Mouse (Mus musculus) T-helper 17 cell (primary cell): ENCODE measurements around the gene Slc22a14.
"Not testable (repeated sequence)": the region's sequence is repeated elsewhere in the genome, so short reads cannot be mapped to it uniquely, and the experiment has no call there.

Source experiments
- in situ Hi-C, 2 experiments: fragments of 300-600 bp; cut with MboI, MseI; formaldehyde crosslinking; loops; 1 replicate in 1 of 2; 2 replicates in 1 of 2; pipeline ENCODE4 v1.15.1; 2025; ENCODE audit warnings: high pct_unique_total_duplicates in 2 of 2

Gene Slc22a14

GRCm38 (mm10) chr9:119215341-119215740 lies 150.0 kb downstream of the Slc22a14 start:
- in situ Hi-C loops, result not testable (repeated sequence)

DNA sequence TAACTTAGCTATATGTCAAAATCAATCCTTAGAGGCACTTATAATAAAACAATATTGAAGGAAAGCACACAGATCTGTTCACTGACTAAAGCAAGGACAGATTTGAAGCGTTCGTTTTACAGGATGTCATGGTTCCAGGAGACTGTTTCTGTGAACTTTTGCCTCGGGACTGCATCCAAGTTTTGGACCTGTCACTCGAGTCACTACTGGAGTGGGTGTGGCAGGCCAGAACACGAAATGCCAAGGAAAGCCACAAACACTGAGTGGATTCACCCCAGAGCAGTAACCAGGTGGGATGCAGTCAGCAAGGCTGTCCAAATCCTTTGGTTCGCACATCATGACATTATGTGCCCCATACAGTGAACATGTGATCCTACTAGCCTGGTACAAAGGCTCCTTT lies 150.8 kb downstream of the Slc22a14 start:
- in situ Hi-C loops, result no loop called here

DNA sequence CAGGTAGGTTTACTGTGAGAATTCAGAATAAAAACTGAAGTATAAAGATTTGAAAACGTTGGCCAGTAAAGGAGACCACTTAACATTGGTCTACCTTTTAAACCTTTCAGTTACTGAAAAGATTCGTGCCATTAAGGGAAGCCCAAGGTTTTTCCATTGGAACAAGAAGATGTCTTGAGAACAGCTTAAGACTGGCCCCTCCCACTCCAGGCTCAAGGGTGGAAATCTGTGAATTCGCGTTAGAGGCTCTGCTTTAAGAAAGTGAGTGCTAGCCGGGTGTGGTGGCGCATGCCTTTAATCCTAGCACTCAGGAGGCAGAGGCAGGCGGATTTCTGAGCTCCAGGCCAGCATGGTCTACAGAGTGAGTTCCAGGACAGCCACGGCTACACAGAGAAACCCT lies 152.4 kb downstream of the Slc22a14 start:
- in situ Hi-C loops, result no loop called here

GRCm38 (mm10) chr9:119208998-119209397 lies 156.4 kb downstream of the Slc22a14 start, which contains the start of gene Slc22a13:
TSS of gene Slc22a13 (minus strand) at chr9:119209098.
- in situ Hi-C loops, result no loop called here

- in situ Hi-C loops, result no loop called here
Observed at GRCm38 (mm10) chr9:119207113-119207512, 158.2 kb downstream of the Slc22a14 start.

DNA sequence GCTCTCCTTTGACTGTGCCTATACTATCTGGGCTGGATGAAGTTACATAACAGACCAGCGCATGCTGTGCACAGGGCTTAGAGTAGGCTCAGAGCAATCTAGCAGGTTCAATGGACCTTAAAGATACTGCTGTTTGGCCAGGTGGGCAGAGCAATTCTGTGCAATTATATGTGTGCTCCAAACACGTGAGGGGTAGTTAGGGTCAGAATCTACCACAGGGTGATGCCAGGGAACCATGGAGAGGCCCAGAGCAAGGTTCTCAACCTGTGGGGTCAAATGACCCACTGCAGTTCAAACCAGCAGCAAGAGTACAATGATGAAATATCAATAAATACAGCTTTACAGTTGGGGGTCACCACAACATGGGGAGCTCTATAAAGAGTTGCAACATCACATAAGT lies 158.7 kb downstream of the Slc22a14 start:
- in situ Hi-C loops, result no loop called here

DNA sequence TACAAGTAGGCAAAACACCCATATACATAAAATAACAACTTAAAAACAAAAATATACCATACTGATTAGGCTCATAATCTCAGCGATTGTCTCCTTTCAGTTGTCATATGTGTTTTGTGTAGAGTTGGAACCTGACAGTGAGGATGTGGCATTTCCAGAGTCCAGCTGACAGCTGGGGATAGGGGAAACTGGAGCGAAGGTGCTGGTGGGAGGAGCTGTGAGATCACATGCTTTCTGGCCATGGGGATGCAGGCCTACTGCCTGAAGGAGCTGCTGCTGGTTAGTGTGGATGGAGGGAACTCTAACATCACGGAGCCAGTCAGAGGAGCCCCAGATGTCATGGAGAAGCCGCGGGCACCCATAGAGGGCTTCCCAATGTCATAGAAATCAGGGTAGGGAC lies 159.6 kb downstream of the Slc22a14 start:
- in situ Hi-C loops, result no loop called here

DNA sequence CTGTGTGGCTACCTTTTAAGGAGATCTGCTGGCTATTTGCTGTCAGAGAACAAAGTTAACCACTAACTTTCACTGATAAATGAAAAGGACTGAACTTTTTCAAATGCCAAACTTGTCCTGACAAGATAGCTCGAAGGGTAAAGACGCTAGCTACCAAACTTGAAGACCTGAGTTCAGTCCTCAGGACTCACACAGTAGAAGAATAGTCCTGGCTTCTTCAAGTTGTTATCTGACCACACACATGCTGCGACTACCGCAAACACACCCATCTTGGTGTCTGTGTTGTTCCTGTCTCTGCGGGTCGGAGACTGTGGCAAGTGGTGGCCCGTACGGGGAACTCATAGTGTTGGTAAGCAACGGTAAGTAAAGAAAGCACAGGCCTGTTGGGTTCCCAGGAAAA lies 161.7 kb downstream of the Slc22a14 start:
- in situ Hi-C loops, result no loop called here

GRCm38 (mm10) chr9:119201653-119202052 lies 163.7 kb downstream of the Slc22a14 start:
- in situ Hi-C loops, result no loop called here

- in situ Hi-C loops, result no loop called here
Observed at GRCm38 (mm10) chr9:119199151-119199861, 166.0 kb downstream of the Slc22a14 start.

- in situ Hi-C loops, result no loop called here
Observed at GRCm38 (mm10) chr9:119192202-119192990, 173.0 kb downstream of the Slc22a14 start.

DNA sequence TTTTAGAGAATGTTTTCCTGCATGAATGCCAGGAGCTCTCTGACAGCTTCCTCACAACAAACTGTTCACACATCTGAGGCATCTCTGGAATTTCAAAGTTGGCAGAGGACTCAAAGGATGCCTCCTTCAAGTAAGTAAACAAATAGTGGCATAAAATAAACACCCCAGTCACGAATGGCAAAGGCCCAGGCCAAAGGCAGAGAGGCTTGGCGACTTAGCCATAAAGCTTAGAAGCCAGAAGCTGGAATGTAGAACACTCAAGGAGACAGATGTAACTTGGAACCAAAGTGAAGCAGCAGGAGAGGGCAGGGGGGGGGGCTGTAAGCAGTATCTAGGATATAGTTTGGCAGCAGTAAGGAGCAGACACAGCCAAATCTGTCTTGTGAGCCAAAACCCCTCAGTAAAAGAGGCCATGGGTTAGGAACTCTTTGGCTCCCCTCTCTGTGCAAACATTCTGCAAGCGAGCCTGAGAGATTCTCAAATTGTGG lies 184.1 kb downstream of the Slc22a14 start:
- in situ Hi-C loops, result no loop called here

GRCm38 (mm10) chr9:119179292-119179691 lies 186.1 kb downstream of the Slc22a14 start:
- in situ Hi-C loops, result loop anchor here in 1 of 2 experiments (10.0 kb wide), 1 partner anchor 676 kb away; no protein-coding TSS in a partner anchor

GRCm38 (mm10) chr9:119167608-119168007 lies 197.7 kb downstream of the Slc22a14 start:
- in situ Hi-C loops, result no loop called here

DNA sequence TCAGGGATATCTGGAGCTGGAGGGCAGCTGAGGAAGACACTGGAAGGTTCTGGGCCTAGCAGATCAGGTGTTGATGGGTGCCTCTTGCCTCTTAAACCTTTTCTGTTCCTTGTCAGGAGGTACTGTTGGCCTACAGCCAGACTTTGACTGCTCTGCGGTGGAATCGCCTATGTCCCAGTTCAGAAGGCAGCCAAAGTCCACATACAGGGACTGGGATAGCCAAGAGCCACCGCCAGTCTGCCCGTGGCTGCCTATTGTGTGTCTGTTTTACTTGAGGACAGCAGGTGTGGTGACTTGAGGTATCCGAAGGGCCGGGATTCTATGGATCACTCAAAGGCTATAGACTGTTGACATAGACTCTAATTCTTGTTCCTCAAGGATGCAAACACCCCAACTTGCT lies 199.8 kb downstream of the Slc22a14 start:
- in situ Hi-C loops, result no loop called here

- in situ Hi-C loops, result no loop called here
Observed at GRCm38 (mm10) chr9:119164743-119165142, 200.6 kb downstream of the Slc22a14 start.

DNA sequence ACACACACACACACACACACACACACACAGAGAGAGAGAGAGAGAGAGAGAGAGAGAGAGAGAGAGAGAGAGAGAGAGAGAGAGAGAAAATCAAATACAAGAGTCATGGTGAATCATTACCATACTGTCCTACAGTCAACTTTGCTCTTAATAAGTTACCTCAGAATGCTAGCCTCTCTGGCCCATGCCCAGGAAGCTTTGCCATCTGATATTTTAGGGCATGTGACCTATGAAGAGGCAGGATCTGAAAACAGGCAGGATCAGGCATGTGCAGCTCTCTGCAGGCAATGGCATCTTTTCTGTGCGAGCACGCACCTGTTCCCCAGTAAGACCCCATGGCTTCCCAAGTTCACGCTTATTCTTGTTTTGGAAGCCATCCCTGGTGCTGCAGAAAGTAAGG lies 204.7 kb downstream of the Slc22a14 start:
- in situ Hi-C loops, result no loop called here

DNA sequence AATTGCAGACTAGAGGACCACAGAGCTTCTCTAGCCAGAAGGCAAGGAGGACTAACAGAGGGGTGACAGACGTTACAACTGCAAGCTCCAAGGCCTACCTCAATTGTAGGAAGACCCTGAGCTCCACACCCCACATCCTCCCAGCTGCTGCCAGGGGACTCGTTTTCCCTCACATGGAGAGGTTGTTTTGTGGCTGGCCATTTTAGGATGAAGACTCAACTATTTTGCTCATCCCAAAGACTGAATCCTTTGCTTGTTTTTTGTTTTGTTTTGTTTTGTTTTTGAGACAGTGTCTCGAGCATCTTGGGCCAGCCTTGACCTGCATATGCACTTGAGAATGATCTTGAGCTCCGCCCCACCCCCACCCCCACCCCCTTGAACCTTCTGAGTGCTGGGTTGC lies 206.5 kb downstream of the Slc22a14 start, which contains the start of gene Gm47289:
Gm47289 (plus strand) TSS at position 301 of the 400 bp plus-strand sequence.
- in situ Hi-C loops, result no loop called here

DNA sequence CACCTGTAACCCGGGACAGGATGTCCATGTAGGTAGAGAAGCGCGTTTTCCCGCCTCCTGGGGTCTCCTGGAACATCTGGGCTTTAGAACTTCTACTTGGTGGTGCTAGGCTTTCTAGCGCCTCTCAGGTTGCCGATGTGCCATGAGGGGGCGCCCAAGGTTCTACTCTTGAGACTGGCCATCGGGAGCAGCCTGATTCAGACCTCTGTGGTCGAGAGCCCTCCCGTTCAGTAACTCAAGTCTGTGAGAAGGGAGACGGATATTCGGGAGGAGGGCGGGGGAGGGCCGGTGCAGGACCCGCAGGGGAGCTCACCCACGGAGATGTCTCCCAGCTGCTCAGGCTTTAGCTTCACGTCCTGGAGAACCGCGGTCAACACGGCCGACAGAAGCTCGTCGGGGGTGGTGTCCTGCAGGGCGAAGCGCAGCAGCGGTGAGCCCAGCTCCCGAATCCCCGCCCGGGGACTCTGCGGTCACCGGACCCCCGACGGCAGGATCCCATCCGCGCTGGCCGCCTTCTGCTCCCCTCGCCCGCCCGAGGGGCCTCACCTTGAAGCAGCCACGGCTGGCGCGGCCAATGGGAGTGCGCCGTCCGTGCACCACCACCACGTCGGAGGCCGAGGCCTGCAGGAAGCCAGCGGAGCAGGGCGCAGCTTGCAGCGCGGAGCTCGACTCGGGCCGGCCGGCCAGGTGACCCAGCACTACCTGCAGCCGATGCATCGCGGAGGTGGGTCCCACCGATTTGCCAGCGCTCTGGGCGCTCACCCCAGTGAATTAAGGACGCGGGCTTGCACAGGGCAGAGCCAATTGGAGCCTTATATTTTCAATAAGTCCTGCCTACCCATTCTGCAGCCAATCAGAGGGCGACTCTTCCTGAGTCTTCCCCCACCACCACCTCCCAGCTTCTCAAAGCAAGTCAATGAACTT lies 208.8 kb downstream of the Slc22a14 start, which contains the start of gene Acaa1b:
Acaa1b (minus strand) TSS at position 816 of the 924 bp plus-strand sequence.
- in situ Hi-C loops, result no loop called here

DNA sequence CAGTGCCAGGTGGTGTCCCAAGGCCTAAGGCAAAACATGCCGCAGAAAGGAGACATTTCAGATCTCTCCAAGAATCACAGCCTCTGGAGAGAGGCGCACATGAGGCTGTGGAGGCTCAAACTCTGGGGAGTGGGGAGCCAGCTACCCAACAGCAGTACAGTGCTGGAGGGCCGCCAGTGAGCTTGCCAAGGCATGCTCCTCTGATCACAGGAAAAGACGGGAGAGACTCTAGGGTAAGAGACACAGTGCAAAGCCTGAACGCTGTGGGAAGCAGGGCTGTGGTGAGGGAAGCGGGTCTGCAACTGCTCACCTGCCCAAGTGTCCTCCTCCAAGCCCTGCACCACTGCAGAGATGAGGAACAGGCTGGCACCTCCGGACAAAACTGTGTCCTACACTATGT lies 209.5 kb downstream of the Slc22a14 start:
- in situ Hi-C loops, result no loop called here

GRCm38 (mm10) chr9:119155416-119155815 lies 209.9 kb downstream of the Slc22a14 start:
- in situ Hi-C loops, result no loop called here
